Mouse (Mus musculus) cerebellum, adult 9-11 months (tissue): ENCODE measurements around the gene Spata2l.
"Not testable (repeated sequence)": the region's sequence is repeated elsewhere in the genome, so short reads cannot be mapped to it uniquely, and the experiment has no call there.

Experiments
- DNase-seq: peaks from one replicate; pipeline ENCODE4 v3.0.0; 2022

Spata2l gene

DNA sequence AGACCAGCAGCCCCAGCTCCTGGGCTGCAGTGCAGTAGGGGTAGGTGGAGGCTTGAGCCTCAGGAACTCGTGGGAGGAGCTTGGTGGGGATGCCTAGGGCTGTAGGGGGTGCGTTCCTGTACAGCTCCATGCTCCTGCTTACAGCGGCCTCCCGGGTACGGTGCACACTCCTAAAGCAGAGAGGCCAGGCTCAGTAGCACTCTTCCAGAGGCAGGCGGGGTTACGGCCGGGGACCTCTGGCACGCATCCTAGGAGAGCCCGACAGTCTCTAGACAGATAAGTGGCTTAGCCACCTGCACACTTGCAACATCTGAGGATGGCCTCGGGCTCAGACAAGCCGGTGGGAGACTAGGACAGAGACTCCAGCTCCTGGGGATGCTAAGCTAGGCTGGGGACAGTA, 9.5 kb upstream of the Spata2l start:
- DNase-seq: no peak

DNA sequence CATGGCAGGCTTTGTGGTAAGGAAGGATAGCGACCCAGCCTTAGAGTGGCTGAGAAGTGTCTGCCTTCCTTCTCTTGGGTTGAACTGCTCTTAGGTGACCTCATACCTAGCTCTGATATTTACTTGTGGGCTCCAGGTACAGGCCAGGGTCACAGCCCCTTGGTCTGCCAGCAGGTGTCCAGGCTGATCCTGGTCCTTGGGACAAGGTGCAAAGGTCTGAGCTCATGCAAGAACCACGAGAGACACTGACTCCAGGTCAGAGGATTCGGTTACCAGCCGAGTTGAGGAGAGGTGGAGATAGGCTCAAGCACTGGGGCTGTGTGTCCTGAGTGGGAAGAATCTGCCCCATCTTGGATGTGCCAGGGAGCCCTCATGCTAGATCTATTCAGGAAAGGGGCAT, 8.3 kb upstream of the Spata2l start:
- DNase-seq: no peak

DNA sequence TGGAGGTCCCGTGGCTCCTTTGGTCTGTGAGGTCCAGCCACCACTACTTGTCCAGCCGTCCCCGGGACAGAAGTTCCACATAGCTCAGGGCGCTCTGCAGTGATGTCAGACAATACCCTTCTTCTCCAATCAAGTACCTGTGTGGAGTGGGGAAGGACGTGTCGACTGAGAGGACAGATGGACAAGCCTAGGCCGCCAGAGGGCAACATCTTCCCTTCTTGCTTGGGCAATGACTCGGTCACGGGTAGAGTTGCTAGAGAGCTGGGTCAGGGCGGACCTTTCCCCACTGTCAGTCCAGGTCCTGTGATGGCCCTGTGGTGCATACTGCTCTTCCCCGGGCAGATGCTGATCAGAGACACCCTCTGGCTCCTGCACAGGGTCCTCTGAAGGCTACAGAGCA, 7.0 kb upstream of the Spata2l start:
- no peak for DNase-seq

DNA sequence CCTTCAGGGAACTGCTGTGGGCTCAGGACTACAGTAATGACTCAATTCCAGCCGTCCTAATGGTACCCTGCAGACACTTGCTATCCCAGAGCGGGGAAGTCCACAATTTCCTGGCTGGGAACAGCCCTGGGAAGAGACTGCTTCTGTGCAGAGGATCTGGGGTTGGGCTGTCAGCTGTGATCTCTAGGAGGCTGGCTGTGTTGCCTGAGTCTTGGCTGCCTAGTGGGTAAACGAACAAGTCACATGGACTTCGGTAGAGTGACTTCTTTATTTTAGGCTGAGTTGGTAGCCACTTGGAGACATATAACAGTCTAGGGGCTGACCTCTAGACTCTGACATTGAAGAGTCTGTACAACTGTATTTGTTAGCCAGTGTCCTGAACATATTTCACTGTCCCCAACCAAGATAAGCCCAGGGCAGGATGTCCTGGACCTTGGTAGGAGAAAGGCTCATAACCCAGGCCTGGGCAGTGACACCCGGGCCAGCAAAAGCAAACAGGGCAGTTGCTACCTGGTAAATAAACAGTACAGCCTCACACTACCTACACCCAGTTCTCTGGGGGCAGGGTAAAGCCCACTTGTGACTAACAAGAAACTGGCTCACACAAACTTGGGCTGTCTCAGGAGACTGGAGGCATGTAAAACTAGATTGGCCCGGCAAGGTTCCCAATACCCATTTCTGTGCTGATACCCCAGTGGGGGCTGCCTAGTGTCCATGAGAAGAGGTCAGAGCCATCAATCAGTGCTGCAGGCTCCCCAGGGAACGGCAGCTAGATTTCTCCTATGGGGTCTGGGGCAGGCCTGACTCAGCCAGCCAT, 6.3 kb upstream of the Spata2l start:
- no peak for DNase-seq

DNA sequence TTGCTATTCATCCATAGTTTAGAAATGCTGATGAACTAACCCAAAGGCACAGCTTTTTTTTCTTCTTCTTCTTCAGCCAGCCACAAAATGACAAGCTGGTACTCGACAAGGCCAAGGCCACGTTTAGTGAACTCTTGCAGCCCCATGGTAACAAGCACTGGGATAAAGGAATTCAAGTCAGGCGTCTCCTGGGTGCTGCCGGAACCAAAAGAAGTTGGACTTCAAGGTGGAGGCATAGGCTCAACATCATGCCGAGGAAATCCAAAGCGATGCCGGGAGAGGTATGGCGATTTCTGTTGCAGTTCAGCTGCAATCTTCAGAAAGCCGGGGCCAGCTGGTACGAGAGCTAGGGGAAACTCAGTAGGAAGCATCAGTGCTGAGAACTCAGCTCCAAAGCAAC, 3.4 kb upstream of the Spata2l start:
- no peak for DNase-seq

DNA sequence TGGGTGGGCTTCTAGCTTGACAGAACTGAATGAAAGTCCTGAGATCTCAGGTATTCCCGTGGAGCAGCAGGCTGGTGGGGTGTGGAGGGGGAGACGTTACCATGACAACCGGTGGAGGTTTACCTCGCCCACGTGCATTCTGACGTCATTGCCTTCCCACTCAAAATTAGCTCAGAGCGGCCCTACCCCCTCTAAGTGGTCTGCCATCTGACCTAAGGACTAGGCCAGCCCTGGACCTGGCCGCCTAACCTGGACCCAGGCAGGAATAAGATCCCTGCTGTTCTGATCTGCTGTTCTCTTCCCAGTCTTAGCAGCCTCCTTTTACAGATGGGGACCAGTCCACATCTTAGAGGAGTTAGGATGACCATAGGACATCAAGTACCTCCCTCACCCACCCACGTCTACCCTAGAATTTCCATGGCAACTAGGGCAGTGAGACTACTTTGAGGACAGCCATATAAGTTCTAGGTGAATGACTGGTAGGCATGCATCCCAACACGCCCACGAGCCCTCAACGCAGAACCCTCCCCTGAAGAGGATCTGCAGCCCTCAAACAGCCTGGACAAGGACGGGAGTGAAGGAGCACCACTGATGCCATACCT, 1.0 kb downstream of the Spata2l start:
- peak; percentile 74 for DNase-seq

DNA sequence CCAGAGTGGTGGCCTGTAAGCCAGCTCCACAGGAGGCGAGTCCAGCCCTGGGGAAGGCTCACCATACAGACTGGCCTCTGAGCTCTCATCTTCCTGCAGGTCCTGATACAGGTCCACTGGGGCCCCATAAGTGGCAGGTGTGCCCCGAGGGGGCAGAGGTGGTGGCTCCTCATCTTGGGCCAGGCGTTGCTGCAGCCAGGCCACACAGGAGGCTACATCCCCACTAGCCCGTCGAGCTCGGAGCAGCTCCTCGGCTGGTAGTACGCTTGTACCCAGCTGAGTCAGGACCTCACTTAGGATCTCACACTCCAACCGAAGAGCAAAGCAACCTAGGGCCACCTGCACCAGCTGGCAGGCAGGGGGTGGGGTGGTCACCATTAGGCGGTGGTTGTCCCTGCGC, 2.3 kb downstream of the Spata2l start:
- DNase-seq: no peak

DNA sequence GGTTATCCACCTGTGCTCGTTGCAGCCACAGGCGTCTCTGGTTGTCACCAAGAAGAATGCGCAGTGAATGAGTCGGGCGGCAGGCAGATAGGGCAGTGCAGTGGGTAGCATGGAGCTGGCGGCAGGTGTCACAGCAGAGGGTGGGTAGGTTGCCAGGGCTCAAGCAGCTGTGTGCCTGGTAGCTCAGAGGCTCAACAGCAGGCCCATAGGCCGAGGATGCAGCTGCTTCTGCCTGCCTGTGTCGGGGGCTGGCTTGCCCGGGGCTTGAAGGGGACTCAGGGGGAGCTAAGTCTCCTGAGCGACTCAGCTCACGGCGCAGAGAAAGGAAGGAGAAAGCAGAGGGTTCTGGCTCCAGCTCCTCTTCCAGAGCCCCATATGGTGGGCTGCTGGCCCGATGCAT, 2.7 kb downstream of the Spata2l start:
- no peak for DNase-seq

DNA sequence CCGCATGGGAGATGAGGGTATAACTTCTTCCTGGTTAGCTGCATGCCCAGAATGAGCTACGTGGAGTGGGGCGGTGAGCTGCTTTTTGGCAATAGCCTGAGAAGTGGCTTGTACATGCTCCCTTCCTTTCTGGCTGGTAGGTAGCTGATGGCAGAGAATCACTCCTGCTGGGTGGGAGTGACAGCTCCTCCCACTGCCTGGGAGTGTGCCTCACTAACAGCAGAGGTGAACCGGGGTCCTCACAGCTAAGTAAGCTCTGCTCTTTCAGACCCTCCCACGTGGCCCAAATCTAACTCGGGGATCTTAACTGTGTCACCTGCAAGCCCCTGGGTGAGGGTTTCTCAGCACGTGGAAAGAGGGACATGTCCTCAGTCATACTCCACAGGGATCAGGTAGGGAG, 3.5 kb downstream of the Spata2l start:
- no peak for DNase-seq

DNA sequence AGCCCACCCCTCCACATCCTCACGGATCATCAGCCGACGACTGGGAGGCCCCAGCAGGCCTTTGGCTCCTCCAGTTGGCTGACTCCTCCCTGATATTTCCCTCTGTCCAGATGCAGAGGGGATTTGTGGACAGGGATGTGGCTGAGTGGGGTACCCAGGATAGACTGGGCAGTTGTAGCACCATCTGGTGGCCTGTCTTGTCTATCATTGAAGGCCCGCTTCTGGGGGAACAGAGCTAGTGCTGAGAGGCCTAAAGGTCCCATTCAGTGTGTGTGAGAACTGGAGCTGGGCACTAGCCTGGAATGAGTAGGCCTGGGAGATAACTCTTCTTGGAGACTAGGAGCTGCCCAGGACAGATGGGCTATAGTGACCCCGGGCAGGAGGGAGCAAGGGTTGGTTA, 4.3 kb downstream of the Spata2l start:
- no peak for DNase-seq

DNA sequence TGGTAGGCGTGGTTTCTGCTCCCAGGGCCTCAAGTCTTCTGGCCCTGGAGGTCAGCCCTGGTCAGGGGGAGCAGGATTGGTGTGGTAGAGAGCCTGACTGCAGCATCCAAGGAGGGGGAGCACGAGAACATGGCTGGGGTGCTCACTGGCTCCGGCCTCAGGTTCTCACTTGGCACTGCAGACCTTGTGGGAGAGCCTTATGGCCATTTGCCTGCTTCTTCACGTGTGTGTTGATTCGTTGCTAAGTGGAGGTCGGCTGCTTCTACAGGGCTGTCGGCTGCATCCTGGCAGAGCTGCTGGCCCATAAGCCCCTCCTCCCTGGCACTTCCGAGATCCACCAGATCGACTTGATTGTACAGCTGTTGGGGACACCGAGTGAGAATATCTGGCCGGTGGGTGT, 5.7 kb downstream of the Spata2l start:
- not testable (repeated sequence) for DNase-seq

DNA sequence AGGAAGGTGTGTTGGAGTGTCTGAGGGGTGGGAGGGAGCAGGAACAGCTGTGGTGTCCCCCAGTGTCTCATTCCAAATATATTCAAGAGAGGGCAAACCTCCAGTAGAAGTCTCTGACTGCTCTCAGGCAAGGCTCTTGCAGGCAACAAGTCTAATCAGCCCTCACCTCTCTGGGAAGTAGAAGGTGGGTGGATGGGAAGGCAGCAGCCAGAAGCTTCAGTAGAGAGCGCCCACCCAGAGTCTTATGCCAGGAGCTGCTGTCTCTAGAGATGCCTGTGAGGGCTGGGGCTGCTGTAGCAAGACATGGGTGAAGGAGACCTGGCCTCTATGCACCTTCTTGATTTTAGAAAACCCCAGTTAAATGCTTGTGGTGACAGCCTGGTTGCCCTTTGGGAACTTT, 7.6 kb downstream of the Spata2l start:
- DNase-seq: no peak

DNA sequence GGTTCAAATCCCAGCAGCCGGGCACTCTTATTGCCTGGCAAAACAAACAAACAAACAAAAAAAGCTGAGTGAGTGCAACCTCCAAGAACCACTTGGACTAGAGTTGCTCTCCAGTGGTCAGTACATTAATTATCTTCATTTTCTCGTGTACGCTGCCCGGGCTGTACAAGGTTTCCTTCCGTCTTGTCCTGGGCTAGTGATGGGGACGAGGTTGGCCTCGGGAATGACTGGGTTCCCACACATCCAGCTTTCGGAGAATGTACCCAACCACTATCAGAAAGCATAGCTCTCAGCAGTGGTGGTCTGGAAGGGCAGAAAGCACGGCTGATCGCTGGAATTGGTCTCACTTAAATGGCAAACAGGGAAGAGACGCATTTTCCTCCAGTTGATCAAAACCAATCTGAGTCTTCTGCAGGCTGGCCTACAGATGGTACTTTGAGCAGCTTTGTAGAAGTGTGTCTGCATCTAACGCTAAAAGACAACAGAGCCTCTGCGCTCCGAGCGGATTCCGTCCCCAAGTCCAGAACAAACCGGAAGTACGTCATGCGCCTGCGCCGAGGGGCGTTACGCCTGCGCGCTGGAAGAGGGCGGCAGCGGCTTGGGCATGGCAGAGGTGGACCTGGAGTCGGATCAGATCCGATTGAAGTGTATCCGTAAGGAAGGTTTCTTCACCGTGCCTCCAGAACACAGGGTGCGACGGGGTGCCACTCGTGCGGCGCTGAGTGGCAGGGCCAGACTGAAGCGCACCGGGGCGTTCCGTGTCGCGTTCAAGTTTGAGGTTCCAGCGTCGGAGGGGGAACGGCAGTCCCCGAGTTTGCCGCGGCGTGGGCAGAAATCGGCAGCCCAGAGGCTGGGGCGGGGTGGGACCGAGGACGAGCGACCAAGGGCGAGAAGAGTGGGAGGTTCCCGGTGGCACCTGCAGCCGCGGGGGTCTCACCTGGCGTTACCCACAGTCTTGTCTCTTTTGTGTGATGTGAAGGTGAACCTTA, 11.5 kb downstream of the Spata2l start, which contains the start of gene Cdk10:
Gene Cdk10 (plus strand): TSS at position 565 of the 989 bp plus-strand sequence.
- peak; percentile 92 for DNase-seq

DNA sequence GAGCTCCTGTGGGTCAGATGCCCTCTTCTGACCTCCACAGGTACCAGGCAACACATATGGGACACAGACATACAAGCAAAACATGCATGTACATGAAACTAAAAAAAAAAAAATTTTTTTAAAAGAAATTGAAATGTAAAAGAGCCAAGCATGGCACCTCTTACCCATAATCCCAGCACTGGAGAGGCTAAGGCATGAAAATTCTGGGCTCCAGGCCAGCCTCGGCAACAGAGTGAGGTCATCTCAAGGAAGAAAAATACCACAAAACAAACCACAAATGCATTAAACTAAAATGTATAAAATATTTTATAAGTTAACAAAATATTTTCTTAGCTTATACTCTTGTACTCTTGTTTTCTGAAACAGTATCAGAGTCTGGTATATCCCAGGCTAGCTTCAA, 15.1 kb downstream of the Spata2l start:
- DNase-seq: no peak

DNA sequence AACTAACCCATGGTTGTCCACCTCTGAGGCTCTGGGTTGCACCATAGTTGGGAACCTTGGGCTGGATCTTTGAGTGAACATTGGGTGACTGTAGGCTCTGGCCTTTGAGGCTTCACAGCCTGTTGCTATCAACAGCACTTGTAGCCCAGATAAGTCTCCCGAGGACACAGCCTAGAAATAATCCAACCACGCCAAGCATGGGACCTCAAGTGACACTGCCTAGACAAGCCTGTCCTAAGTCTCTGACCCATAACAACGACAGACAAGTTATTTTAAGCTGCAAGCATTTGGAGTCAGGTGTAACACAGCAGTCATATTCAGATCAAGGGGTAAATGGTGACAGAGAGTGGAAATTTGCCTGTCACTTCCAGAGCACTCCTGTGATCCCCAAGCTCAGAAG, 20.6 kb downstream of the Spata2l start:
- no peak for DNase-seq

DNA sequence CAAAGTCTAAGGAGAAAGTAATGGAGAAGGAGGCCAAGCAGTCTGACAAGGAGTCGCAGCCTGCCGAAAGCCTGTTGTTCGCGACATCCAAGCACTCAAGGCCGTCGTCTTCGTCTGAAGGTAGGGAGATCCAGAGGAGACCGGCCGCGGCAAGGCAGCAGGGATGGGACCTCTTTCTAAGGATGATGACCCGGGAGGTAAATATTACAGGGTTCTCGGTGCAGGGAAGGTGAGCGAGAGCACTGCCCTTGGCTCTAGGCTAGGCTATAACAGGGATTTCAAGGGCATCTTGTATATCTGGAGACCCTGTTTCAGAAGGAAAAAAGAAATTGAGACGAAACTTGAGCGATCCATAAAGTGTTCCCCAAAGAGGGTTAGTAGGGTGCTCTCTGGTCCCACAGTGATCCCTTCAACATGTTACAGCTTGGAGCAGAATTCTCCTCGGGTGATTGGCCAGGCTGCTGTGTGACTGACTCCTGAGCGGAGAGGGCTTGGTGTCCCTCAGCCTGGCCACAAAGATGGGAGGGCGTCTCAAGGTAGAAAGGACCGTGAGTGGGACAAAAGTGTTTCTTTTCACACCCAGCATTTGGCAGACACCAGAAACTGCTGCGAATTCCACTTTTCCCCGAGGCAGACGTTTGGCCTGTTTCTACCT, 22.8 kb downstream of the Spata2l start:
- DNase-seq: no peak

DNA sequence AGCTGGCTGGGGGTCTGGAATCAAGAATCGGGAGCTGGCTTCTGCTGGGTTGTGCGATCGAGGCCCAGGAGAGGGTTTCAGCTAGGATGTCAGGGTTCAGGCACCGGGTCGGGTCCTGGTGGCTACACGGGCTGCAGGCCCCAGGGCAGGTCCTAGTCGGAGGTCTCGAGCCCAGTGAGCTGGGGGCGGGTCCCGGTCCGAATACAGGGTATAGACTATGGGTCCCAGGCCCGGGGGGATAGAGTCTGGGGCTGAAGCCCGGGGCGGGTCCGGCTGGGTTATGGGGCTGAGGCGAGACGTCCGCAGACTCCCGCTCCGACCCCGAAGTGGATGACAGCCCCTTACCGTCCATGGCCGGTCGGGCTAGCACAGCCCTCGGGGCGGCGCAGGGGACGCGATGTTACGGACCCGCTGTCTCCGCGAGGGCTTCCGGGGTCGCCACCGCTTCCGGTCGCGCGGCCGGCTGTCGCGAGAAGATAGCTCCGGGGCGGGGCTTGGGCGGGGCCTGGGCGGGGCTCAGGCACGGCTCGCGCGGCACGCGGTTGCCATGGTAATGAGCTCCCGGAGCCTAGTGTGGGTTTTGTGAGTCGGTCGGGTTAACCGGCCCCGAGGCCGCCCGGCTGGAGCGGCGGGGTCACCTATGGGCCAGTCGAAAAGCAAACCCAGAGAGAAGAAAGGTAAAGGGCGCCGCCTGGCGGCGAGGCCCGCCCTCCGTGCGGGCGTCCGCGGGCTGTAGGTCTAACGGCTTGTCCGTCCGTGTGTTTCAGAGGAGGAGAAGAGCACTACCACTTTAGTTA, 23.5 kb downstream of the Spata2l start, which contains the start of the genes Chmp1a and Spata33:
Gene Chmp1a (minus strand): TSS at position 443 of the 797 bp plus-strand sequence.
Gene Spata33 (plus strand): TSS at position 512 of the 797 bp plus-strand sequence.
- peak; percentile 90 for DNase-seq

DNA sequence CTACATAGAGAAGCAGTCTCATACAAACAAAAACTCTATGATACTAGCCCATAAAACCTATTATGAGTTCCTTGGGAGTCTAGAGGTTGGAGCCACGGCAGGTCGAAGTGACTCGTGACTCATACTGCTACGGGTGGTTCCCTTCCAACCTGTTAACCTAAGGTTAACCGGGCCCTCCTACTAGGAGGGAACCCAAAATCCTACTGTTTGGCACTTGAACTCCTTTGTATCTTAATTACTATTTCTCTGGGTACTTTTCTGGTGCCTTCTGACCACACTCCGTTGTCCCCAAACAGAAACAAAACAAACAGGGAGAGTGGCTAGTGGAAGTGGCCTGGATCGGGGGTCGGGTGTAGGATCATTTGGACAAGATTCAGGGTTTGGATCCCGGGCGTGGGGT, 24.2 kb downstream of the Spata2l start:
- DNase-seq: no peak

DNA sequence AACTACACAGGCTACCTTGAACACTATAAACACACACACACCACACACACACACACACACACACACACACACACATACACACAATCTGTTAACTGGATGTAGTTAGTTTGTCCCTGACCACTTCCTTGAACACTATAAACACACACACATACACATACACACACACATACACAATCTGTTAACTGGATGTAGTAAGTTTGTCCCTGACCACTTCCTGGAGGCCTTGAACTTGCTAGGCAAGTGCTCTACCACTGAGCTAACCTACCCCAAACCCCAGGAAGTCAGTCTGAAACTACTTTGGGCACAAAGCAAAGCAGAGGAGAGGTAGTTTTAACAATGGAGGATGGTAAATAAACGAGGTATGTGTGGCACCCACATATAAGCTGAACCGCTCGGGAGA, 32.5 kb downstream of the Spata2l start:
- no peak for DNase-seq

DNA sequence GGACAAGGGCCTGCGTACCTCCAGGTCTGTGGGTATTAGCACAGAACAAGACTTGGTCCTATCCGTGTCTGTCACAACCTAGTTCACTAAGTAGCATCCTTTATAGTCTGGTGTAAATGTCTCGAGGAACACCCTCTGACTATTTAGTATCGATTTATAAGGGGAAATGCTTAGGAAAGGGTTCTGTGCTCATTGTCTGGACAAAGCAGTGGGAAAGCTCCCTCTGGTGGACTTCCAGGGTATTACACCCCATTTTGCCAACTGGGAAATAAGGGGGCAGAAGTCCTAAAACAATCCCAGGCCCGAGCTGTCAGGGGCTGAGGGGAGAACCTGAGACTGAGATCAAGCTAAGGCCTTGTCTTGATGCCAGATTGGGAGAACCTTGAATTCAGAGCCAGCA, 33.7 kb downstream of the Spata2l start:
- DNase-seq: peak; percentile 52

DNA sequence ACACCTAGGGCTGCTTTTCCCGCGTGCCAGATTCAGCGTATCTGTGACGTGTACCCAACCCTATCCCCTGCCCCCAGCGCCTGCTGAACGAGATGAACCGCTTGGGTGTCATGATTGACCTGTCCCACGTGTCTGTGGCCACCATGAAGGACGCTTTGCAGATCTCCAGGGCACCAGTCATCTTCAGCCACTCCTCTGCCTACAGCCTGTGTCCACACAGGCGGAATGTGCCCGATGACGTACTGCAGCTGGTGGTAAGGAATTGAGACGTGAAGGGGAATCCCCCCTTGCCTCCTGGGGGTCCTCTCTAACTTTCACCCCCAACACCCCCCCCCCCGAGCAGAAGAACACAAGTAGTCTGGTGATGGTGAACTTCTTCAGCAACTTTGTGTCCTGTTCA, 36.2 kb downstream of the Spata2l start:
- no peak for DNase-seq

DNA sequence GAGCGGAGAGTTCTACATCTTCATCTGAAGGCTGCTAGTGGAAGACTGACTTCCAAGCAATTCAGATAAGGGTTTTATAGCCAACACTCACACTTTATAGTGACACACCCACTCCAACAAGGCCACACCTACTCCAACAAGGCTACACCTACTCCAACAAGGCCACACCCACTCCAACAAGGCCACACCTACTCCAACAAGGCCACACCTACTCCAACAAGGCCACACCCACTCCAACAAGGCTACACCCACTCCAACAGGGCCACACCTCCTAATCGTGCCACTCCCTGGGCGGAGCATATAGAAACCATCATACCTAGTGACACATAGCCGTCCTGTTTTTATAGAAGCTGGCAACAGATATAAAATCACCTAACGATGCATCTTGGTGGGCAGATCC, 39.0 kb downstream of the Spata2l start:
- DNase-seq: not testable (repeated sequence)
